Mouse (Mus musculus) cerebellum, postnatal 10 days (tissue): Measurements from ENCODE around the gene Cuedc1.
A peak's percentile ranks its signal among the peaks of the same experiment; 100 is the strongest.
"Not testable (repeated sequence)": the region's sequence is repeated elsewhere in the genome, so short reads cannot be mapped to it uniquely, and the experiment has no call there.

Source experiments
- DNase-seq, 2 experiments: peaks; one replicate each; pipeline ENCODE4 v3.0.0; 2021; ENCODE audit warnings: mixed read lengths in 2 of 2

The Cuedc1 gene

GRCm38 (mm10) chr11:88204593-88205368 lies 106.9 kb downstream of the Cuedc1 start:
- DNase-seq: no peak

GRCm38 (mm10) chr11:88206576-88206975 lies 108.7 kb downstream of the Cuedc1 start:
- DNase-seq: not testable (repeated sequence)

GRCm38 (mm10) chr11:88207697-88208096 lies 109.8 kb downstream of the Cuedc1 start:
- DNase-seq: no peak

GRCm38 (mm10) chr11:88211824-88212582 lies 114.1 kb downstream of the Cuedc1 start:
- DNase-seq: no peak

- DNase-seq: peak; percentile 63 to 66
These were observed 115.9 kb downstream of the Cuedc1 start for GRCm38 (mm10) chr11:88213757-88214156.

- DNase-seq: peak; percentile 85 to 87
These were observed 117.3 kb downstream of the Cuedc1 start for GRCm38 (mm10) chr11:88214881-88215831.

GRCm38 (mm10) chr11:88216231-88216685 lies 118.4 kb downstream of the Cuedc1 start:
- DNase-seq: peak; percentile 86 to 90

- DNase-seq: no peak
These were observed 120.3 kb downstream of the Cuedc1 start for GRCm38 (mm10) chr11:88218155-88218554.

GRCm38 (mm10) chr11:88218586-88218985 lies 120.7 kb downstream of the Cuedc1 start:
- no peak for DNase-seq

- DNase-seq: no peak
These were observed 124.1 kb downstream of the Cuedc1 start for GRCm38 (mm10) chr11:88221929-88222475.

- peak; percentile 71 to 75 for DNase-seq
These were observed 129.4 kb downstream of the Cuedc1 start for GRCm38 (mm10) chr11:88227001-88227957.

GRCm38 (mm10) chr11:88231213-88231790 lies 133.4 kb downstream of the Cuedc1 start:
- DNase-seq: peak; percentile 50 to 59

- DNase-seq: peak; percentile 62 to 71
These were observed 135.9 kb downstream of the Cuedc1 start for GRCm38 (mm10) chr11:88233528-88234427.

GRCm38 (mm10) chr11:88234789-88235188 lies 136.9 kb downstream of the Cuedc1 start:
- no peak for DNase-seq

- DNase-seq: no peak
These were observed 137.7 kb downstream of the Cuedc1 start for GRCm38 (mm10) chr11:88235221-88236203.

- DNase-seq: no peak
These were observed 142.4 kb downstream of the Cuedc1 start for GRCm38 (mm10) chr11:88240275-88240674.

- no peak for DNase-seq
These were observed 143.0 kb downstream of the Cuedc1 start for GRCm38 (mm10) chr11:88240736-88241353.
